Mouse (Mus musculus) C2C12 (cell line): ENCODE results near the gene Usp46.

Experiments used
- CEBPB ChIP-seq: IDR thresholded peaks from one replicate; pipeline ENCODE4 v1.6.1; 2011; ENCODE audit warnings: low read depth, mild to moderate bottlenecking, control low read depth, moderate library complexity
- CTCF ChIP-seq: IDR thresholded peaks from one replicate; pipeline ENCODE4 v1.5.1; 2011; ENCODE audit not compliant: control insufficient read depth, insufficient read depth, insufficient read length
- FOSL1 ChIP-seq: IDR thresholded peaks from one replicate; pipeline ENCODE4 v1.8.0; 2011; ENCODE audit warnings: mild to moderate bottlenecking, low read length; ENCODE audit not compliant: poor library complexity, insufficient read depth, severe bottlenecking
- MAX ChIP-seq: IDR thresholded peaks from one replicate; pipeline ENCODE4 v1.6.1; 2011; ENCODE audit warnings: mild to moderate bottlenecking, control low read depth
- MYOG ChIP-seq: IDR thresholded peaks from one replicate; pipeline ENCODE4 v1.6.1; 2011; ENCODE audit not compliant: control insufficient read depth, insufficient read length; ENCODE audit errors: extremely low read depth
- USF1 ChIP-seq: IDR thresholded peaks from one replicate; pipeline ENCODE4 v1.6.1; 2011; ENCODE audit warnings: low read depth, mild to moderate bottlenecking, control low read depth, moderate library complexity

DNA sequence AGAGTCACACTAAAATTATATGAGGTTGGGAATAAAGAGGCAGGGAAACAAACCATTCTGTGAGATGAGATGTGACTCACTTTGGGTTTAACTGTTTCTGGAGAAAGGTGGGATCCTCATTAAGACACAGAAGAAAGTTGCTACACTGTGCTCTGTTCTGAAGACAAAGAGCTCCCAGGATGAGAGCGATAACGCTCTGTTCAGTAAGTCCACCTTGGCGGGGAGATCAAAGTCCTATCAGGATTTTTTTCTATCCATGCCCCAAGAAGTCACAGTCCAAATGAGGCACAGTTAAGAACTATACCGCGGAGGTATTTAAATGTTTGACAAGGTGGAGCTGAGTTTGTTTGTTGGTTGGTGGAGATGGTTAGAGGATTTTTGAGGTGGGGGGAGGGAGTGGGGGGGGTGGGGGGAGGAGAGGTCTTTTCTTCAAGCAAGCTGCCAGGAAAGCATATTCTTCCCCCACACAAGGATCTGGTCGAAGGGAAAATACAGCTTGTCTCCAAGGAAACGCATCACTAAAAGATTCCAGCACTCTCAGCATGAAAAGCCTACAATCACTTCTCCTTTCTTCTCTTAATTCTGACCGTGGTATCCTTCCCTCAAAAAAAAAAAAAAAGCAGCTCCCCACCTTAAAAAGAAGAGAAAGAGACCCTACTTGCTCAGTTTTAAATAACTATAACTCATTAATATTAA lies 49.2 kb downstream of the Usp46 start:
- TF ChIP-seq CTCF (no peak), MAX (no peak), USF1 (no peak), FOSL1 (no peak), CEBPB (no peak), MYOG (no peak)
